Mouse (Mus musculus) mesoderm, embryonic 11.5 days (tissue): Measurements from ENCODE around the gene Parn.
"Not testable (repeated sequence)": the region's sequence is repeated elsewhere in the genome, so short reads cannot be mapped to it uniquely, and the experiment has no call there.

Experiments used
- DNase-seq: peaks from one replicate; pipeline ENCODE4 v3.0.0-alpha.2; 2012; ENCODE audit warnings: low read depth, low spot score

The Parn gene

DNA sequence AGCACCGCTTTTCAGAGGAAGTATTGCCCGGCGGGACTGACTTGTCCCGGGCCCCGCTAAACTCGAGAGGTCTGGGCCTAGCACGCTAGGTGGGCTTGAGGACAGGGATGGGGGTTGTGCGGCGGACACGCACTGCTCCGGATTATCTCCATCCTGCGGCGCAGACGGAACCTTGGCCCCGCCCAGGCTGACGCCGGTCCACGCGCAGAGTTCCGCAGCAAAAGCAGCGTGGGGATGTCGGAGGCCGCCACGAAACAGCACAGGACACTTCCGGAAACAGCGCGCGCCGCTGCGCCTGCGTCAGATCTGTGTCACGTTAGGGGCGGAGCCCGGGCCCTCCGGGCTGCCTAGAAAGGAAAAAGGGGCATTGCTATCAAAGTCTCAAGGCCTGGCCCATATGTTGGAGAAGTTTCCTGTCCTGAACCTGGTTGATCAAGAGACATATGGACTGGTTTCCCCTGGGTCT, at the start of gene Parn:
Parn (minus strand) TSS at position 293 of the 466 bp plus-strand sequence.
- DNase-seq, result peak; percentile 95

DNA sequence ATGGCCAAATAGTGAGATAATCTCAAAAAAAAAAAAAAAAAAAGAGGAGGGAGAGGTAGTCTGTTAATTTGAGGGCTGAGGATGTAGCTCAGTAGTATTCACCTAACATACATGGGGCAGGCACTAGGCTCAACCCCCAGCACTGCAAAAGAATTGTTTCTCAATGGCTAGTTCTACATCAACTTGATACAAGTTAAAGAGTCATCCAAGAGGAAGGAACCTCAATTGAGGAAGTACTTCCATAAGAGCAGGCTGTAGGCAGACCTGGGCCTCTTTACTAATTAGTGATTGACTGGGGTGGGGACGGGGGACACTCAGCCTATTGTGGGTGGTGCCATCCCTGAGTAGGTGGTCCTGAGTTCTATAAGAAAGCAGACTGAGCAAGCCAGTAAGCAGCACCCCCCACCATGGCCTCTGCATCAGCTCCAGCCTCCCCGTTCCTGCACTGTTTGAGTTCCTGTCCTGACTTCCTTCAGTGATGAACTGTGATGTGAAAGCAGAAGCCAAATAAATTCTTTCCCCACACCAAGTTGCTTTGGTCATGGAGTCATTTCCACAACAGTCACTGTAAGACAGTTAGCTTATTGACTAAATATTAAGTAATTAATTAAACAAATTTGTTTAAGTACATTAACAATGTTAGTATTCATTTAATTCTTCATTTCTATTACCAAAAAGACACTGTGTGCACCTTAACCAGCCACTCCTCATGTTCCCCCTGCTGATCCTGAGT, 49.0 kb upstream of the Parn start:
- no peak for DNase-seq

GRCm38 (mm10) chr16:13714910-13715309, 46.9 kb upstream of the Parn start:
- no peak for DNase-seq

DNA sequence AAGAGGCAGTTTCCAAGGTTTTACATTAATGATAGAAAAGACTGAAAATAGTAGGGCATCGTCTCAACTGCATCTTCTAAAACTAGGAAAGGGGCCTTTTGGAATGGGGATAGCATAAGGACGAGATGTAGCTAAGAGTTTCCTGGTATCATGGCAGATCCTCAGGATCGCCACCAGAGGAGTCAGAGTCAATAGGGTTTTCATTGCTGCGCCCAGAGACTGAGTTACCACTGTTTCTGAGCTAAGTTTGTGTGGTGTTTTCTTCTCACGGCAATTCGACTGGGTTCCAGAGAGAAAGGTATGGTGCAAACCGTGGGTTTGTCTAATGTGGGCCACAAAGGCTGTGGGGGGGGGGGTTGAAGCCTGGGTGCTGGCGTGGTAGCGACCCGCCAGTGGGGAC, 36.7 kb upstream of the Parn start:
- DNase-seq, result no peak

DNA sequence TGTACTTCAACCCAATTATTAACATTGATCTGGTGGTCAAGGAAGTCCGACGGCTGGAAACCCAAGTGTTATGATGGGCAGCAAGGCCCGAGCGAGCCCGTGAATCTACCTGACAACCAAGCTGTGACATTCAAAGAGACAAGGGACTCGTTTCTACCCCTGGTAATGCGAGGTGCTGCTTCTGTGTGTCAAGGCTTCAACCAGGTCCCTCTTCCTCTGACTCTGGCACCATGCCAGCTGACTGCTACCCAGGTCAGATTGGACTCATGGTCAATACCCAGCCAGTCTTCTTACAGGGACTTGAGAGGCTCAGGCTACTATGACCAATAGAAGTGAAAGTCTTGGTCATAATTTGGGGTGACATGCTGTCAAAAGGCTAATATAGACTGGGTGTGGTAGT, 34.2 kb upstream of the Parn start:
- no peak for DNase-seq

- no peak for DNase-seq
Measured at GRCm38 (mm10) chr16:13698998-13699397, 31.0 kb upstream of the Parn start.

- no peak for DNase-seq
Measured at GRCm38 (mm10) chr16:13678601-13679319, 10.8 kb upstream of the Parn start.

DNA sequence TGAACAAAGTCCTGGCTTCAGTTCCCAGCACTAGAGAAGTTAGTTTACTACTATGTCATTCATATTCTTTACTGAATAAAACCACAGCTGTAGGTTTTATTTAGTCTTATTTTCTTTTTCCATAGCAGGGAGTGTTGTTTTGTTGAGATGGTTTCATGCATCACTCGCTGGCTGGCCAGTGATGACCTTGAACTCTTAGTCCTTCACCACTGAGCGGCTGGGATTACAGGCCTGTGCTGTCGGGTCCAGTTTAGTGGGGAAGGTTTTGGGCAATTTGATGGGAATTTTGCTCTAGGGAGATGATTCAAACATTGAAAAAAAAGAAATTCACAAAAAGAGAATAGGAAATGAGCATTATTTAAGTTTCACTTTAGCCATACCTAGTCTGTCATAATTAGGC, 6.5 kb upstream of the Parn start:
- no peak for DNase-seq

DNA sequence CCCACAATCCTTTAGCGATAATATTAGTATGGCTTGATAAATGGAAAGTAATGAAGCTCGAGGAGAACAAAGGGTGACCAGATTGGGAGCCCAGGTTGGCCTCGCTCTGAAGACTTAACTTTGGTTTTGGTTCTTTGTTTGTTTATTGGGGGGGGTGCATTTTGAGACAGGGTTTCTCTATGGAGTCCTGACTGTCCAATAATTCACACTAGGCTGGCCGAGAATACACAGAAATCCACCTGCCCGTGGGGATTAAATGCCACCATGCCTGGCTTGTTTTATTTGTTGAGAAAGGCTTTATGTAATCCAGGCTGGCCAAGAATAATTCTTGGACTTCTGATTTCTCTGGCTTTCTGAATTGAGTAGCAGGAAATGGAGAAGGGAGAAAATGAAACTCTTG, 5.1 kb upstream of the Parn start:
- DNase-seq, result no peak

GRCm38 (mm10) chr16:13672386-13672898, 4.5 kb upstream of the Parn start:
- DNase-seq, result peak; percentile 64

GRCm38 (mm10) chr16:13671685-13672385, 3.9 kb upstream of the Parn start, which contains the start of the genes Bfar and 3110001I22Rik:
Gene Bfar, plus strand, starts transcription at chr16:13671858.
Gene 3110001I22Rik, plus strand, starts transcription at chr16:13671929.
- DNase-seq, result peak; percentile 95

DNA sequence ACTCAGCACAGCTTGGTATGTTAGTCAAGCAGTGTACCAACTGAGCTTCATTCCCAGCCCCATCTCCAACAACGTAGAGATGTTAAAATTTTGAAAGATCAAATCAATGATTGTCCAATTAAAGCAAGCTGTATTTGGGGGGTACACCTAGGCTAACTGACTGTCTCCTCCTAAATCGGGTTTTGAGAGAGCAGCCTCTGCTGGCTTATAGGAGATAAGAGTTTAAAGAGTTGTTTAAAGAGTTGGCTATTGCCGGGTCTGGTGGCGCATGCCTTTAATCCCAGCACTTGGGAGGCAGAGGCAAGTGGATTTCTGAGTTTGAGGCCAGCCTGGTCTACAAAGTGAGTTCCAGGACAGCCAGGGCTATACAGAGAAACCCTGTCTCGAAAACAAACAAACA, 2.9 kb upstream of the Parn start:
- not testable (repeated sequence) for DNase-seq

DNA sequence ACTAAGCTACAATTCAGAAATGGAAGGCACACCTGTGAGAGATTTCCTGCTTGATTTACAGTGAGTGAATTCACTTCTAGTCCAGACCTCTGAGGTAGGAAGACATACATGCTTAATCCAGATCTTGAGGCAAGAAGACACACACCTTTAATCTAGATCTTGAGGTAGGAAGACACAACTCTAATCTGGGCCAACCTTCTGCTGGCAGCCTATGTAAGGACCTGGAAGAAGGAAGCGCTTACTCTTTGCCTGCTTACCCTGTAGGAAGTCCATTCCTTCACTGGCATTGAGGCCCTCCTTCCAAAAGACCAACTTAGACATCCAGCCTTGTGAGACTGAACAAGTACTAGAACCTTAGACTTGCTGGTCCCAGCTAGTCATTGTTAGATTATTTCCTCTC, 1.3 kb upstream of the Parn start:
- DNase-seq, result no peak

GRCm38 (mm10) chr16:13668402-13669108, 585 bp upstream of the Parn start:
- DNase-seq, result no peak

DNA sequence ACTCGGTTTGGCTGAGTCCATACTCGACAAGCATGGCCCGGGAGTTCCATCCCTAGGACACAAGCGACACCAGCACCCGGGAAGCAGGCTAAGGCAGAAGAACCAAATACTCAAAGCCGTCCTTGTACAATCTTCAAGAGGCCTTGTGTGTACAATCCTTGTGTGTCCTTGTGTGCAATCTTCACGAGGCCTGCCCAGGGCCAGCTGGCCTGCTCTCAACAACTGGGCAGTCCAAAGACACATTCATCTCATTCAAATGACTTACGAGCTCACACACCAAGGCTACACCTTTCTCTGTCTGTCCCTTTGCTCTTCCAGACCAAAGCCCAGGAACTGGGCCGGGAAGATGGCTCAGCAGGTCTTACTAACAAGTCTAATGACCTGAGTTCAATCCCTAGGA, 7.2 kb downstream of the Parn start:
- DNase-seq, result no peak

- DNase-seq, result no peak
Measured at GRCm38 (mm10) chr16:13658886-13659285, 9.1 kb downstream of the Parn start.

DNA sequence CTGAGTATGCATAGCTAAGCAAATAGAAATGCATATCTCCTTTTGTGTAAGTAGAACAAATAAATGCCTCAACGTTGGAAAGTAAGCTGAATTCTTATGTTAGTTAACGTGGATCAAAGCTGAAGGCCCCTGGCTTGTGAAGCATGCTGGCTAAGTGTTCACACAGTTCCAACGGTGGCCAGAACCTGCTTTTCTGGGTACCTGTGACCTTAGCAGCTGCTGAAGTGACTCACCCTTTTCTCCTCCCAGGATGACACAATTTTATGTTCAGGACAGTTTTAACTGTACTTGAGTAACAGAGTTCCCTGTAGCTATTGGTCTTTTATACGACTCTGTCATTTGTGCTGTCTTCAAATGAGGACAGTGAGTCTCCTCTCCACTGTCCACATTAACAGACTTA, 22.0 kb downstream of the Parn start:
- no peak for DNase-seq

DNA sequence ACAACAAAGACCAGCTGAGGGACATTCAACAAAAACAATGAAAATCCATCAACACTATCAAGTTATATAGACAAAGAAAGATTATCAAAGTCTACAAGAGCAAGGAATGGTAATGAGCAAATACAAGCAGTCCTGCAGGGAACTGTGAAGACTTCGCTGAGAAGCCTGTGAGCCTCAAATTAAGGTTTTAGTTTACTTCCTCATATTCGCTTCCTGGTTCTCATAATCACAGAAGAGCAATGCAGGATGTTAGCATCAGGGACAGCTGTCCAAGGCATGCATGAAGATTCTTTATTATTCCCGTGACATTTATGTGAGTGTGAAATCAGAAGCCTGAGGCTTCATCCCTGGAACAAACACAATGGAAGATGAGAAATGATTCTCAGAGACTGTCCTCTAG, 23.5 kb downstream of the Parn start:
- DNase-seq, result no peak

DNA sequence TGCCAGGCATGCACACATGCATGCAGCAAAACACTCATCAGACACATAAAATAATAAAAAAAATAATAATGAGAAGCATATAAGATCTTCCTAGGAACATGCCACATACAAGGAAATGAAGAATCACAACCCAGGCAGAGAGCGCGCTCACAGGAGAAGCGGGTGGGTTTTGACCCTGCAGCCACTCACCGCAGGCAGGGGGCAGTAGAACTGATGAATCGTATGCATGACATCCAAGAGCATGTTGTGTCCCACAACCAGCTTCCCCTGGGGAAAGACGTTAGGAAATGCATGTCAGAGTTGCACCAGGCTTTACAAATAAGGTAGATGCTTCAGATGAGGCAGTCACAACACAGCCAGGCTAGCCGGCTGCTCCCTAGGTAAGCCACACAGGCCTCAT, 27.9 kb downstream of the Parn start:
- no peak for DNase-seq

- no peak for DNase-seq
Measured at GRCm38 (mm10) chr16:13639508-13639907, 28.5 kb downstream of the Parn start.

DNA sequence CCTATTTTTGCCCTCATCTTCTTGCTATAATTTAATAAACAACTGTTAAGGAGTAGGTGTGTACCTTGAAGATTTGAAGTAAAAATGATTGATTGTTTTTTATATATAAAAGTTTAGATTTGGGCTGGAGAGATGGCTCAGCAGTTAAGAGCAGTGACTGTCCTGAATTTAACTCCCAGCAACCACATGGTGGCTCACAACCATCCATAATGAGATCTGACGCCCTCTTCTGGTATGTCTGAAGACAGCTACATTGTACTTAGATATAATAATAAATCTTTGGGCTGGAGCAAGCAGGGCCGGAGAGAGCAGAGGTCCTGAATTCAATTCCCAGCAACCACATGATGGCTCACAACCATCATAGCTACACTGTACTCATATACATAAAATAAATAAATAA, 29.8 kb downstream of the Parn start:
- not testable (repeated sequence) for DNase-seq

- DNase-seq, result peak; percentile 30
Measured at GRCm38 (mm10) chr16:13628345-13628744, 39.6 kb downstream of the Parn start.
